Mouse (Mus musculus): ENCODE data around the gene Kcnma1.

Kcnma1 gene

DNA sequence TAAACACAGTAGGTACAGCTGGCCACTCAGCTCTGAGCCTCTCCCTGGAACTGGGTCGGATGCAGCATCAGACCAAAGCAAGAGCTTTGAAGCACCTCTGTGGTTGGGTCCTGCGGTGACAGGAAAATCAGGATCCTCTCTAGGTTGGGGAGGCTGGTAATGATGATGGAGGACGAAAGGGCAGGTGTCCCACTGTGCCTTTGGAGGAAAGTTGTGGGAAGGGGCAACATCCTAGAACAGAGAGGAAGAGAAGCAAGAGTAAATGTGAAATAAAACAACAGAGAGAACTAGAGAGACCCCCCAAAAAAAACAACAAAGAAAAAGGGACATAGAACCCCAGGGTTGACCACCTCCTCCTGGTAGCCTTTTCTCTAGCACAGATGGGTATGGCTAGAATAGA lies at the start of gene Kcnma1:
Kcnma1 (minus strand) TSS at position 101 of the 400 bp plus-strand sequence.
- no peak for DNase-seq (ENCODE audit: low read depth)

GRCm38 (mm10) chr14:24059747-24060146 lies 45.5 kb upstream of the Kcnma1 start:
- peak; percentile 6 for DNase-seq (ENCODE audit: low read depth)

DNA sequence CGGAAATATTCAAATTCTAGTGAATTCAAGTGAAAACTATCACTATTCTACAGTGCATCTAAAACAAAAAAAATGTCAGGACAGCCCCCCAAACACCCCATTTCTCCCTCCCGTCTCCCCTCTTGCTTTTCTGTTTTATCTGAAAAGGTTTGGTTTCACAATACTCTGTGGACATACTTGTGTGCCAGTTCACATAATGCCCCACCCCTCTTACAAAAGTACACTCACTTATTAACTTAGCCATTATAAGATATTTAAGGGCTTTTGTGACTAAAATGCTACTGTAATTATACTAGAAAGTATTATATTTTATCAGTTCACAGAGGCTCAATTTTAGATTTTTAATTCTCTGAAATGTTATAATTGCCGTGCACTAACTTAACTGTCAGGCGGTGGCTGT lies 45.0 kb upstream of the Kcnma1 start:
- no peak for DNase-seq (ENCODE audit: low read depth)

GRCm38 (mm10) chr14:24051821-24052220 lies 37.5 kb upstream of the Kcnma1 start:
- no peak for DNase-seq (ENCODE audit: low read depth)

DNA sequence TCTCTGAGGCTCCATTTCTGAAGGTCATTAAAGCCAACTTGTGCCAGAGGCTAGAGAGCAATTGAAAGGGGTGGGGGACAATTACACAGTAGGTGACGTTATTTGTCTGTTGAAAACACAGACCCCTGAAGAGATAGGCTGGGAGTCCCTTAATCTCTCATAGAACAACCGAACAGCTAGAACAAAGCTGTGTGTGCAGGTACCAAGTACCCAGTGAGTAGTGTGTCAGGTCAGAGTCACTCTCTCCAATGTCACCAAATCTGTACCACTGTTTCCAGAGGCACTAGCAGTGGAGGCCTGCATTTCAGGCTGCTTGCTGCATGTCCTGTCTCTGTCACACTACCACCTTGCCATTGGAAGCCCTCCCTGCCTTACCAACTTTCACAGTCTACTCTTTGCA lies 22.3 kb upstream of the Kcnma1 start:
- DNase-seq (ENCODE audit: low read depth), result no peak

DNA sequence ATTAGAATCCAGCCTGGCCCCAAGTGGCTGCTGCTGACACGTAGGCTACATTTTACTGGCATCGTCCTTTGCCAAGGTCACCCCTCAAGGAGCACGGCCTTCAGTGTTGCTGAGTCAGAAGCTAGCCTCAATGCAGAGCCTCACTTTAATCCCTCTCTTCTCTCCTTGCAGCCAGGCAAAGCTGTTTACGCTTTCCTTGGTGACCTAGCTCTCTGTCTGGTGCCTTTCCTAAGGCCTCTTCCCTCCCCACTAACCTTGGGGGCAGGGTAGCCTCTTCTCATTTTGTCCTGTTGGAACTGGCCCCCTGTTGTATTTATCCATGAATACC lies 21.9 kb upstream of the Kcnma1 start:
- no peak for DNase-seq (ENCODE audit: low read depth)

GRCm38 (mm10) chr14:24035486-24036207 lies 21.4 kb upstream of the Kcnma1 start:
- no peak for DNase-seq (ENCODE audit: low read depth)

- DNase-seq (ENCODE audit: low read depth), result no peak
Measured at GRCm38 (mm10) chr14:24032876-24033389, 18.6 kb upstream of the Kcnma1 start.

GRCm38 (mm10) chr14:24032201-24032600 lies 17.9 kb upstream of the Kcnma1 start:
- no peak for DNase-seq (ENCODE audit: low read depth)

GRCm38 (mm10) chr14:24020718-24021117 lies 6.4 kb upstream of the Kcnma1 start:
- no peak for DNase-seq (ENCODE audit: low read depth)

- DNase-seq (ENCODE audit: low read depth), result no peak
Measured at GRCm38 (mm10) chr14:24009978-24010377, 4.3 kb downstream of the Kcnma1 start.

DNA sequence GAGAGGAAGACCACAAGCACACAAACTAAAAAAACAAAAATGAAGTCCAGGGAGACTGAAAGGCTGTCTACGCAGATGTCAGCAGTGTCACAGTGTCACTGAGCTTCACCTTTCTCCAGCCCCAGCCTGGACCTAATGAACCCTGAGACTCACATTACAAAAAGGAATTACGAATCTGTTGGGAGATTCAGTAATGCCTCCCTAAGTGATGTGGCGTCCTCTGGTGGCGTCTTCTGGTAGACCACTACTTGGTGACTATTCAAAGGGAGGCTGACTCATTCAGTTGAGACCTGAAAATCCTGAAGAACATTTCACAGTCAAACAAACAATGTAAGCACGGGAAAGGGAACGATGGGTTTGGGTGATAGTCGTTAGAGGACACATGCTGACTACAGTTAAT lies 6.0 kb downstream of the Kcnma1 start:
- no peak for DNase-seq (ENCODE audit: low read depth)

GRCm38 (mm10) chr14:24006276-24006675 lies 8.0 kb downstream of the Kcnma1 start:
- no peak for DNase-seq (ENCODE audit: low read depth)

DNA sequence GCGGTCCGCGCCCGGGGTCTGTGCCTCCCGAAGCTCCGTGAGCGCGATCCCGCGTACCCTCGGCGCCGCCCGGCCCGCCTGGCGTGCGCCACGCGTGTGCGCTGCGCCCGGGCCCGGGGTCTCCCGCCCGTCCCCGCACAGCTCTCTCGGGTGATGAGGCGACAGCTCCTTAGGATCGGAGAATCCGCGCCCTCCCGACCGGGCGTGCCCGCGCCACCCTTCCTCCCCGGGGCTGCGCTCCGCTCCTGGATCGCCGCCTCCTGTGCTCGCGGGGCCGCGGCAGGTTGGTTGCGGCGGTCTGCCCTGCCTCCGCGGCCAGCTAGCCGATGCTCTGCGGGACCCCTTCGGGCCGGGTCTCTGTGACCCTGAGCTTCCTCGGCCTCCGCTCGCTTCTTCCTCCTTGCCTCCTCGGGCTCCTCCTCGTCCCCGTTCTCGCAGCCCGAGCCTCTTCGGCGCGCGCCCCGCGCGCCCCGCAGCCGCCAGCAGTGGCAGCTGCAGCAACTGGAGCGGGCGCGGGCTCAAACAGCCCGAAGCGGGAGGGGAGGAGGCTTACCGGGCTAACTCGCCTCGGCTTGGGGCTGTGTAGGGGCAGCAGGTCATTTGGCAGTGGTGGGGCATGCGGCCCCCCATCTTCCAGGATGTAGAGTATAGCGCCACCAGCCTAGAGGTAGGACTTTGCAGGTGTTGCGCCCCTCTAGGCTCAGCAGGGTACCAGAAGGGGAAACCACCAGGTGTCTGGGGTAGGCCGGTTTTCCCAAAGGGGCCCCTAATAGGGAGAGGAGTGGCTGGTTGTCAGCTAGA lies 9.6 kb downstream of the Kcnma1 start:
- no peak for DNase-seq (ENCODE audit: low read depth)

GRCm38 (mm10) chr14:24003450-24004381 lies 10.6 kb downstream of the Kcnma1 start:
- DNase-seq (ENCODE audit: low read depth), result no peak

GRCm38 (mm10) chr14:24002647-24003046 lies 11.6 kb downstream of the Kcnma1 start:
- no peak for DNase-seq (ENCODE audit: low read depth)

DNA sequence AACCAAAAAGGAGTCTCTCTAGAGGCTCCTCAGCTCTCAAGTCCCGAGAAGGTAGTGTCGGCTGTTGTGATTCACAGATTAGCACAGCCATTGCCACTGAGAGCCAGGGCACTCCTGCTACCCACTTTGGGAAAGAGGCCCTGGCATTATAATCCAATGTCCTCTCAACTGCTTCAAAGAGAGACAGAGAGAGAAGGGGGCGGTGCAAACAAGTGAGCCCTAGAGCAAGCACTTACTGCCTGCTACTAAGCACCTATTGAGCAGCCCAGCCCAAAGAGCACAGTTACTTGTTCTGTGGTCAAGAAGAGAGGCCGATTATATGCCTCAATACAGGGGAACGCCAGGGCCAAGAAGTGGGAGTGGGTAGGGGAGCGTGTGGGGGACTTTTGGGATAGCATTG lies 16.4 kb downstream of the Kcnma1 start:
- DNase-seq (ENCODE audit: low read depth), result no peak

DNA sequence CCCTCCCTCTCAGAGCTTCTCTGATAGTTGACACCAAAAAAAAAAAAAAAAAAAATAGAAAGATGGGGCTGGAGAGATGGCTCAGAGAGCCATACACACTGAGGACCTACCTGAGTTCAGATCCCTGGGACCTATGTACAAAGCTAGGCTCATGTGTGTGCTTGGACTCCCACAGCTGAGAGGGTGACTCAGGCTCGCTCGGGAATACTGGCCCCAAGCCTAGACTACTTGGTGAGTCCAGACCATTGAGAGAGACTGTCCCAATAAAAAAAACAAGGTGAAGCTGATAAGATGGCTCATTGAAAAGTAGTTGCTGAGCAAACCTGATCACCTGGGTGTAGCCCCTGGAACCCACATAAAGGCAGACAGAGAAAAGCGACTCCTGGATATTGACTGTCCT lies 18.5 kb downstream of the Kcnma1 start:
- no peak for DNase-seq (ENCODE audit: low read depth)

GRCm38 (mm10) chr14:23990871-23991270 lies 23.4 kb downstream of the Kcnma1 start:
- DNase-seq (ENCODE audit: low read depth), result no peak

- DNase-seq (ENCODE audit: low read depth), result no peak
Measured at GRCm38 (mm10) chr14:23989696-23990095, 24.6 kb downstream of the Kcnma1 start.

DNA sequence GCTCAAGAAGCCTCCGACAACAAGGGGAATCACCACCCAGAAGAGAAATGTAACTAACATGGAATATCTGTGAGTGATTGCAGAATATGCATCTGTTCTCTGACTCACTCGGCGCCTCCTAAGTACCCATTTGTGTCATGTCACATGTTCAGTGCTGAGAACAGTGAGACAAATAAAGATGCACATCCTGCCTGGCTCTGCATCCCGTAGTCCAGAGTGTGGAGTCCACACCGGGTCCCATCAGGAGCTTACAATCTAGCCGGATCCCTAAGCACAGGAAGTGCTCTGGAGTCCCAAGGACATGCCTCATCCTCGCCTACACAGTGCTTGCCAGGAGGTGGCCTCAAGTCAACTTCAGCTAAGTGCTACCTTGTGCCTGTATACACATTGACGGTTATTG lies 32.1 kb downstream of the Kcnma1 start:
- DNase-seq (ENCODE audit: low read depth), result no peak

- DNase-seq (ENCODE audit: low read depth), result no peak
Measured at GRCm38 (mm10) chr14:23974685-23975084, 39.6 kb downstream of the Kcnma1 start.

Data from c-Kit-positive CD71-positive TER-119-negative erythroid progenitor cells, embryonic 14.5 days (primary cell).